Mouse (Mus musculus) layer of hippocampus, postnatal 14 days (tissue): ENCODE measurements around the gene Fam171a1. TPM values are rescaled to one million over a fixed set of nuclear protein-coding genes. Genes with fewer than 3 reads are reported as not detected.
"Not testable (repeated sequence)": the region's sequence is repeated elsewhere in the genome, so short reads cannot be mapped to it uniquely, and the experiment has no call there.

Experiments used
- DNase-seq, 2 experiments: peaks; one replicate each; pipeline ENCODE4 v3.0.0; 2021 to 2022; ENCODE audit warnings: low spot score in 2 of 2, mixed read lengths in 1 of 2
- total RNA-seq, 2 experiments: library from RNA; stranded (reverse); gene quantifications; 2 replicates each; pipeline ENCODE4 v1.2.3; 2021

Fam171a1 gene
- total RNA-seq, 2 experiments from 2014 or later: 62.1 to 65.9 TPM

- DNase-seq: peak in 1 of 2 experiments; percentile 37
These were observed 54.8 kb downstream of the Fam171a1 start for GRCm38 (mm10) chr2:3168719-3169402.

GRCm38 (mm10) chr2:3169403-3169747, 55.4 kb downstream of the Fam171a1 start:
- DNase-seq: no peak

GRCm38 (mm10) chr2:3171774-3172173, 57.8 kb downstream of the Fam171a1 start:
- no peak for DNase-seq

GRCm38 (mm10) chr2:3172656-3173055, 58.6 kb downstream of the Fam171a1 start:
- peak in 1 of 2 experiments; percentile 68 for DNase-seq

GRCm38 (mm10) chr2:3174890-3175289, 60.9 kb downstream of the Fam171a1 start:
- DNase-seq: peak in 1 of 2 experiments; percentile 40

- not testable (repeated sequence) for DNase-seq
These were observed 62.0 kb downstream of the Fam171a1 start for GRCm38 (mm10) chr2:3175988-3176387.

- no peak for DNase-seq
These were observed 62.7 kb downstream of the Fam171a1 start for GRCm38 (mm10) chr2:3176751-3177150.

GRCm38 (mm10) chr2:3180550-3180949, 66.5 kb downstream of the Fam171a1 start:
- no peak for DNase-seq

GRCm38 (mm10) chr2:3183656-3184055, 69.6 kb downstream of the Fam171a1 start:
- DNase-seq: peak in 1 of 2 experiments; percentile 33

GRCm38 (mm10) chr2:3185335-3185734, 71.3 kb downstream of the Fam171a1 start:
- no peak for DNase-seq

- no peak for DNase-seq
These were observed 74.9 kb downstream of the Fam171a1 start for GRCm38 (mm10) chr2:3188745-3189475.

GRCm38 (mm10) chr2:3191149-3191548, 77.1 kb downstream of the Fam171a1 start:
- DNase-seq: no peak

GRCm38 (mm10) chr2:3195511-3195910, 81.5 kb downstream of the Fam171a1 start:
- no peak for DNase-seq

- DNase-seq: no peak
These were observed 86.4 kb downstream of the Fam171a1 start for GRCm38 (mm10) chr2:3200422-3200821.

GRCm38 (mm10) chr2:3206975-3207642, 93.1 kb downstream of the Fam171a1 start:
- no peak for DNase-seq

GRCm38 (mm10) chr2:3215480-3215879, 101.5 kb downstream of the Fam171a1 start:
- DNase-seq: no peak

- DNase-seq: no peak
These were observed 102.6 kb downstream of the Fam171a1 start for GRCm38 (mm10) chr2:3216617-3217016.

GRCm38 (mm10) chr2:3217577-3217976, 103.6 kb downstream of the Fam171a1 start:
- DNase-seq: not testable (repeated sequence)

GRCm38 (mm10) chr2:3218225-3218624, 104.2 kb downstream of the Fam171a1 start:
- peak in 1 of 2 experiments; percentile 21 for DNase-seq

- DNase-seq: no peak
These were observed 114.5 kb downstream of the Fam171a1 start for GRCm38 (mm10) chr2:3228475-3228874.

- DNase-seq: peak; percentile 53 to 71
These were observed 115.0 kb downstream of the Fam171a1 start for GRCm38 (mm10) chr2:3229060-3229459.

GRCm38 (mm10) chr2:3239255-3239654, 125.2 kb downstream of the Fam171a1 start:
- DNase-seq: no peak
